8 mouse cellular contexts compared by ENCODE assay signal in genomic region chr13:46006211-46007102, GRCm38 (mm10). TPM values are rescaled to one million over a fixed set of nuclear protein-coding genes. Genes with fewer than 3 reads are reported as not detected.
DNase-seq lines count a peak whose midpoint lies in the region; ATAC-seq and TF ChIP-seq lines count a peak whose summit lies in the region.

No protein-coding gene starts in this region.

- peak; percentile 85 for ATAC-seq in embryonic facial prominence, embryonic 13.5 days (ENCODE audit: insufficient number of reproducible peaks, insufficient read depth, low FRiP score, low TSS enrichment, low read depth)
- ATAC-seq in lung, postnatal 0 days: peak; percentile 53; the same call in 1 of the 2 replicates
- no peak for ATAC-seq in granulocyte monocyte progenitor cell, adult 5-6 weeks (replicated peaks; ENCODE audit: poor library complexity, severe bottlenecking)

- peak overlapping the region; percentile 57 for H3K27ac ChIP-seq in embryonic facial prominence, embryonic 13.5 days
- H3K27ac ChIP-seq in kidney, adult 2 months (ENCODE audit: insufficient read depth, low read depth, low read length): no peak overlapping the region
- H3K27ac ChIP-seq in lung, postnatal 0 days (ENCODE audit: low read length): no peak overlapping the region

- H3K4me2 ChIP-seq in embryonic facial prominence, embryonic 13.5 days: peak overlapping the region; percentile 48
- H3K4me2 ChIP-seq in lung, postnatal 0 days (replicated peaks; ENCODE audit: low read depth, low read length): no peak overlapping the region

- H3K4me3 ChIP-seq in embryonic facial prominence, embryonic 13.5 days: no peak overlapping the region
- H3K4me3 ChIP-seq in kidney, adult 2 months (ENCODE audit: insufficient read depth, low read depth, low read length): no peak overlapping the region
- no peak overlapping the region for H3K4me3 ChIP-seq in lung, postnatal 0 days (ENCODE audit: low read depth, low read length)

- H3K27me3 ChIP-seq in embryonic facial prominence, embryonic 13.5 days: peaks cover 4% of the 10 kb centered on the region; the same call in 1 of the 2 replicates
- no peaks in the 10 kb centered on the region for H3K27me3 ChIP-seq in kidney, adult 2 months (replicated peaks; ENCODE audit: control insufficient read depth, insufficient read depth, low read length)
- H3K27me3 ChIP-seq in lung, postnatal 0 days (replicated peaks; ENCODE audit: insufficient read depth, low read length): no peaks in the 10 kb centered on the region

- H3K9ac ChIP-seq in embryonic facial prominence, embryonic 13.5 days: 0 out of 2 replicates have a peak overlapping the region, but pooled peaks have one; percentile 8
- H3K9ac ChIP-seq in lung, postnatal 0 days (replicated peaks; ENCODE audit: low read depth): no peak overlapping the region

- TF ChIP-seq POLR2A in kidney, adult 2 months (IDR thresholded peaks at IDR 0.05; ENCODE audit: low read depth, low read length): no peak

- DNase-seq in thymus, postnatal 14 days: peak; percentile 4
- DNase-seq in thymus, adult 18-20 months: no peak
- DNase-seq in heart, adult 9 months (ENCODE audit: low spot score in 2 of 2): peak; percentile 47 to 52
- peak; percentile 81 for DNase-seq in kidney, adult 2 months
- peak; percentile 42 for DNase-seq in lung, postnatal 0 days (ENCODE audit: low spot score)
- DNase-seq in skeletal muscle tissue, adult 2 months (ENCODE audit: low read depth, low spot score): peak; percentile 42

- no peak for TF ChIP-seq EP300 in lung, postnatal 0 days (IDR thresholded peaks at IDR 0.05)

- peaks cover 39% of the 10 kb centered on the region for H3K4me1 ChIP-seq in embryonic facial prominence, embryonic 13.5 days
- H3K4me1 ChIP-seq in kidney, adult 2 months (ENCODE audit: control insufficient read depth, insufficient read depth, low read length): peaks cover 6% of the 10 kb centered on the region
- H3K4me1 ChIP-seq in lung, postnatal 0 days (ENCODE audit: insufficient read depth, low read depth, low read length): no peaks in the 10 kb centered on the region

- WGBS in embryonic facial prominence, embryonic 13.5 days: 20% methylated on average over 4 of the region's 4 CpGs
- 13% methylated on average over 4 of the region's 4 CpGs for WGBS in kidney, adult 2 months
- 4% methylated on average over 4 of the region's 4 CpGs for WGBS in lung, postnatal 0 days

- no peaks in the 10 kb centered on the region for H3K9me3 ChIP-seq in embryonic facial prominence, embryonic 13.5 days
- H3K9me3 ChIP-seq in lung, postnatal 0 days (ENCODE audit: low read length): no peaks in the 10 kb centered on the region

- no peaks in the 10 kb centered on the region for H3K36me3 ChIP-seq in embryonic facial prominence, embryonic 13.5 days
- H3K36me3 ChIP-seq in kidney, adult 2 months (ENCODE audit: control insufficient read depth, insufficient read depth, low read length): no peaks in the 10 kb centered on the region
- no peaks in the 10 kb centered on the region for H3K36me3 ChIP-seq in lung, postnatal 0 days (ENCODE audit: insufficient read depth, low read length)

- TF ChIP-seq CTCF in kidney, adult 2 months (conservative IDR thresholded peaks at IDR 0.05; ENCODE audit: insufficient read depth, insufficient read length, low read depth, low read length): no peak
- no peak for TF ChIP-seq CTCF in lung, postnatal 0 days (IDR thresholded peaks at IDR 0.05)

RNA-seq across cellular contexts. Expression of gene Atxn1, which starts 41.6 kb away (rescaled TPM):
- polyA plus RNA-seq in embryonic facial prominence, embryonic 13.5 days (2015; fragmentation: Nextera tagmentation; extraction: Ambion mirVana): 5.5 and 7.7 TPM in 2 replicates
- polyA plus RNA-seq in kidney, adult 2 months (2012; rRNA removed): 15.0 and 17.9 TPM in 2 replicates
- polyA plus RNA-seq in lung, postnatal 0 days (2015; fragmentation: Nextera tagmentation; extraction: Ambion mirVana): 11.9 and 14.7 TPM in 2 replicates
- total RNA-seq in granulocyte monocyte progenitor cell, adult 5-6 weeks (2014; fragmentation: Nextera tagmentation): 26.9 and 35.7 TPM in 2 replicates
- 6.0 and 11.9 TPM in 2 replicates for total RNA-seq in granulocyte monocyte progenitor cell, adult 5-6 weeks (2017)

Comparison
In these comparisons a context has a peak if more than half of its experiments do, and no peak if none do; other contexts are left out.
1. DNase-seq: peak in thymus, postnatal 14 days (single experiment), heart, adult 9 months (2 of 2), kidney, adult 2 months (single experiment), lung, postnatal 0 days (single experiment) and skeletal muscle tissue, adult 2 months (single experiment); none in thymus, adult 18-20 months (0 of 2).